Mouse (Mus musculus): Measurements from ENCODE around the gene Tnrc6c. TPM values are rescaled to one million over a fixed set of nuclear protein-coding genes. Genes with fewer than 3 reads are reported as not detected.

The Tnrc6c gene
- total and polyA plus RNA-seq, 2 experiments from 2014 or later = 19.9 to 71.6 TPM

GRCm38 (mm10) chr11:117667825-117668224 is 13.7 kb downstream of the Tnrc6c start:
- no peak overlapping the region for H3K4me2 ChIP-seq (ENCODE audit: low read depth)

DNA sequence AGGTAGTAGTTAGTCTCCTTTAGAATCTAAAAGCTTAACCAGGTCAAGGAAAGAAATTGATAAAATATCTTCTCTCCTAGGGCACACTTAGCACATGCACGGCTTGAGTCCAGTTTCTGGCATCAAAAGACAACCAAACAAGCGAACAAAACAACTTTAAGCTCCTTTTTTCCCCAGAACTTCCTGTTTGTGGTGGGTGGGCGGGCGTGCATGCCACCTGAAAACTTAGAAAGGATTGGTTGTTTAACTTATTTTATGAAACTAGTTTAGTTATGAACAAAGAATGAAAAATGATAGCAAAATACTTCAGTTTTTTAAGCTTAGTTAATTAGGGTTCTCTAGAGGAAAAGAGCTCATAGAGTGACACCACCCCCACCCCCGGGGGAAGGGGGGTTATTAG is 17.5 kb downstream of the Tnrc6c start:
- Histone ChIP-seq H3K4me3 (ENCODE audit: low read depth, low read length) (no peak overlapping the region), H3K27ac (ENCODE audit: low read depth, low read length) (no peak overlapping the region), H3K9ac (no peak overlapping the region), H3K9me3 (ENCODE audit: low read length) (no peaks in the 10 kb centered on the region), H3K27me3 (ENCODE audit: insufficient read depth, low read length) (no peaks in the 10 kb centered on the region), H3K36me3 (ENCODE audit: insufficient read depth) (no peaks in the 10 kb centered on the region), H3K4me2 (ENCODE audit: low read depth) (no peak overlapping the region), H3K4me1 (ENCODE audit: insufficient read depth) (peaks cover 10% of the 10 kb centered on the region; the same call in 1 of the 2 replicates)
- ATAC-seq (no peak), DNase-seq (no peak)
- WGBS = 88% methylated on average over 5 of the region's 5 CpGs
- TF ChIP-seq CTCF (IDR thresholded peaks at IDR 0.05; ENCODE audit: low read depth) = no peak

More at GRCm38 (mm10) chr11:117667825-117668224, 13.7 kb downstream of the Tnrc6c start:
- DNase-seq (no peak), ATAC-seq (no peak)
- Histone ChIP-seq H3K27me3 (ENCODE audit: insufficient read depth, low read length) (no peaks in the 10 kb centered on the region), H3K4me3 (ENCODE audit: low read depth, low read length) (no peak overlapping the region), H3K9ac (no peak overlapping the region), H3K4me1 (ENCODE audit: insufficient read depth) (peaks cover 11% of the 10 kb centered on the region; the same call in 1 of the 2 replicates), H3K27ac (ENCODE audit: low read depth, low read length) (no peak overlapping the region), H3K36me3 (ENCODE audit: insufficient read depth) (no peaks in the 10 kb centered on the region), H3K9me3 (ENCODE audit: low read length) (no peaks in the 10 kb centered on the region)
- no peak for TF ChIP-seq CTCF (IDR thresholded peaks at IDR 0.05; ENCODE audit: low read depth)
- 29% methylated on average over 5 of the region's 5 CpGs for WGBS

GRCm38 (mm10) chr11:117674531-117674930 is 20.4 kb downstream of the Tnrc6c start:
- no peak overlapping the region for H3K9ac ChIP-seq
- H3K4me1 ChIP-seq (ENCODE audit: insufficient read depth) = peaks cover 4% of the 10 kb centered on the region; the same call in 1 of the 2 replicates
- no peak for DNase-seq
- no peak overlapping the region for H3K27ac ChIP-seq (ENCODE audit: low read depth, low read length)
- H3K4me2 ChIP-seq (ENCODE audit: low read depth) = no peak overlapping the region
- H3K4me3 ChIP-seq (ENCODE audit: low read depth, low read length) = no peak overlapping the region
- ATAC-seq = no peak
- H3K27me3 ChIP-seq (ENCODE audit: insufficient read depth, low read length) = no peaks in the 10 kb centered on the region
- peak; percentile 42 for TF ChIP-seq CTCF (IDR thresholded peaks at IDR 0.05; ENCODE audit: low read depth)
- no peaks in the 10 kb centered on the region for H3K9me3 ChIP-seq (ENCODE audit: low read length)
- WGBS = 100% methylated on average over 1 of the region's 1 CpGs
- no peaks in the 10 kb centered on the region for H3K36me3 ChIP-seq (ENCODE audit: insufficient read depth)

- H3K4me2 ChIP-seq (ENCODE audit: low read depth) = no peak overlapping the region
- H3K27ac ChIP-seq (ENCODE audit: low read depth, low read length) = no peak overlapping the region
- no peak overlapping the region for H3K4me3 ChIP-seq (ENCODE audit: low read depth, low read length)
- 2% methylated on average over 2 of the region's 2 CpGs for WGBS
- DNase-seq = no peak
- H3K9me3 ChIP-seq (ENCODE audit: low read length) = no peaks in the 10 kb centered on the region
- TF ChIP-seq CTCF (IDR thresholded peaks at IDR 0.05; ENCODE audit: low read depth) = no peak
- no peaks in the 10 kb centered on the region for H3K36me3 ChIP-seq (ENCODE audit: insufficient read depth)
- H3K4me1 ChIP-seq (ENCODE audit: insufficient read depth) = peaks cover 4% of the 10 kb centered on the region; the same call in 1 of the 2 replicates
- no peak overlapping the region for H3K9ac ChIP-seq
- H3K27me3 ChIP-seq (ENCODE audit: insufficient read depth, low read length) = no peaks in the 10 kb centered on the region
- no peak for ATAC-seq
Observed at GRCm38 (mm10) chr11:117676649-117677048, 22.6 kb downstream of the Tnrc6c start.

- Histone ChIP-seq H3K9ac (no peak overlapping the region), H3K9me3 (ENCODE audit: low read length) (no peaks in the 10 kb centered on the region), H3K4me1 (ENCODE audit: insufficient read depth) (peaks cover 4% of the 10 kb centered on the region; the same call in 1 of the 2 replicates), H3K27me3 (ENCODE audit: insufficient read depth, low read length) (no peaks in the 10 kb centered on the region), H3K4me3 (ENCODE audit: low read depth, low read length) (no peak overlapping the region), H3K4me2 (ENCODE audit: low read depth) (no peak overlapping the region), H3K27ac (ENCODE audit: low read depth, low read length) (no peak overlapping the region), H3K36me3 (ENCODE audit: insufficient read depth) (no peaks in the 10 kb centered on the region)
- DNase-seq = no peak
- WGBS = 59% methylated on average over 3 of the region's 3 CpGs
- no peak for ATAC-seq
- TF ChIP-seq CTCF (IDR thresholded peaks at IDR 0.05; ENCODE audit: low read depth) = peak; percentile 2; the same call in 1 of the 2 replicates
Observed at GRCm38 (mm10) chr11:117677111-117677510, 23.0 kb downstream of the Tnrc6c start.

DNA sequence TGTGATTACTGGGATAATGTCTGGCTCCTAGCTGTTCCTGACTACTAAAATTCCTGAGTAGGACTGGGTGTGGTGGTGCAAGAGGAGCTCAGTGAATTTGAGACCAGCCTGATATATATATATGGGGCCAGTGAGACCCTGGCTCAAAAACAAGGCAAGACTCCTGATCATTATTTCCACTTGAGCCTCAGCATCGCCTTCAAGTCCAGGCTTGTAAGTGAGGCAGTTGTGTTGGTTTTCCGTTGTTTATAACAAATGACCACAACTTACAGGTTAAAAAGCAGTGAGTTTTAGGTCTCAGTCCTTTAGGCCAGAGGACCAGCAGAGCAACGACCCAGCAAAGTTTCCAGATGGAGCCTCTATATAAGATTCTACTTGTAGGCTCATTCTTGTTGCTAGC is 23.5 kb downstream of the Tnrc6c start:
- ATAC-seq = no peak
- no peaks in the 10 kb centered on the region for H3K36me3 ChIP-seq (ENCODE audit: insufficient read depth)
- no peak overlapping the region for H3K27ac ChIP-seq (ENCODE audit: low read depth, low read length)
- H3K9ac ChIP-seq = no peak overlapping the region
- H3K4me2 ChIP-seq (ENCODE audit: low read depth) = no peak overlapping the region
- 88% methylated on average over 3 of the region's 3 CpGs for WGBS
- H3K4me1 ChIP-seq (ENCODE audit: insufficient read depth) = peaks cover 4% of the 10 kb centered on the region; the same call in 1 of the 2 replicates
- H3K4me3 ChIP-seq (ENCODE audit: low read depth, low read length) = no peak overlapping the region
- H3K27me3 ChIP-seq (ENCODE audit: insufficient read depth, low read length) = no peaks in the 10 kb centered on the region
- no peak for TF ChIP-seq CTCF (IDR thresholded peaks at IDR 0.05; ENCODE audit: low read depth)
- no peak for DNase-seq
- H3K9me3 ChIP-seq (ENCODE audit: low read length) = no peaks in the 10 kb centered on the region

- no peak overlapping the region for H3K9ac ChIP-seq
- no peak overlapping the region for H3K27ac ChIP-seq (ENCODE audit: low read depth, low read length)
- H3K4me1 ChIP-seq (ENCODE audit: insufficient read depth) = peaks cover 4% of the 10 kb centered on the region; the same call in 1 of the 2 replicates
- no peaks in the 10 kb centered on the region for H3K27me3 ChIP-seq (ENCODE audit: insufficient read depth, low read length)
- H3K36me3 ChIP-seq (ENCODE audit: insufficient read depth) = no peaks in the 10 kb centered on the region
- H3K4me2 ChIP-seq (ENCODE audit: low read depth) = no peak overlapping the region
- no peak for DNase-seq
- H3K9me3 ChIP-seq (ENCODE audit: low read length) = no peaks in the 10 kb centered on the region
- ATAC-seq = no peak
- no peak overlapping the region for H3K4me3 ChIP-seq (ENCODE audit: low read depth, low read length)
- WGBS = 96% methylated on average over 4 of the region's 4 CpGs
- no peak for TF ChIP-seq CTCF (IDR thresholded peaks at IDR 0.05; ENCODE audit: low read depth)
Observed at GRCm38 (mm10) chr11:117678155-117678554, 24.1 kb downstream of the Tnrc6c start.
